Mouse (Mus musculus) bone marrow, adult 2 months (tissue): ENCODE data around the gene Ptpra.

Experiments used
- CTCF ChIP-seq: fragments of 200-500 bp; IDR thresholded peaks from 2 replicates; pipeline ENCODE4 v1.5.1; 2011; ENCODE audit warnings: low read length, control low read depth; ENCODE audit not compliant: control insufficient read depth, insufficient read depth
- POLR2A ChIP-seq: fragments of 200-500 bp; IDR thresholded peaks from 2 replicates; pipeline ENCODE4 v1.6.1; 2011; ENCODE audit warnings: low read depth, mild to moderate bottlenecking, control low read depth, low read length, borderline replicate concordance; ENCODE audit not compliant: control insufficient read depth

DNA sequence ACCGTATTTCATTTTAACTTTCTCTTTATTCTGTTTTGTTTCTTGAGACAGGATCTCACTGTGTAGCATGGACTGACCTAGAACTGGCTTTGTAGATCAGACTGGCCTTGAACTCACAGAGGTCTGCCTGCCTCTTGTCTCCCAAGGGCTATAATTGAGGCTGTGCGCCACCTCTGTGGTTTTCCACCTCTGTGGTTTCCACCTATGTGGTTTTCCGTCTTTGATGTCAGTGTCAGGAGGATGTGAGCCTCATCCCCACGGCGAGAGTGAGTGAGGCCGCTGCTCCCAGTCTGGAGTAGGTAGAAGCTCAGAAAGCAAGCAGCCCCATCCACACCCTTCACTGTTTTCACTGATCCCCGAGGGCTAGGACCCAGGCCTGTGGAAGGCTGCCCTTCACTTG, 104.8 kb downstream of the Ptpra start:
- TF ChIP-seq POLR2A (no peak), CTCF (no peak)
